Mouse (Mus musculus) liver, embryonic 16.5 days (tissue): ENCODE data around the gene Irgm1. TPM values are rescaled to one million over a fixed set of nuclear protein-coding genes. Genes with fewer than 3 reads are reported as not detected.
A peak's percentile ranks its signal among the peaks of the same experiment; 100 is the strongest.
"Not testable (repeated sequence)": the region's sequence is repeated elsewhere in the genome, so short reads cannot be mapped to it uniquely, and the experiment has no call there.

Experiments
- ATAC-seq: fragments of 200-750 bp; cut with Nextera tagmentation; 2 replicates; pipeline ENCODE4 v1.8.0; 2017; ENCODE audit warnings: low read depth, mild to moderate bottlenecking, moderate number of reproducible peaks, moderate library complexity
- H3K27ac ChIP-seq: fragments of 300-500 bp; sonication (generic); 2 replicates; pipeline ENCODE4 v1.5.1; 2014; ENCODE audit warnings: mild to moderate bottlenecking, low read length
- H3K27me3 ChIP-seq: fragments of 300-500 bp; sonication (generic); 2 replicates; pipeline ENCODE4 v1.6.1; 2014; ENCODE audit warnings: low read depth, low read length, mixed read lengths; ENCODE audit not compliant: control insufficient read depth, insufficient read depth
- H3K36me3 ChIP-seq: fragments of 300-500 bp; sonication (generic); 2 replicates; pipeline ENCODE4 v1.6.1; 2014; ENCODE audit warnings: mild to moderate bottlenecking; ENCODE audit not compliant: control insufficient read depth, insufficient read depth
- H3K4me1 ChIP-seq: fragments of 300-500 bp; sonication (generic); 2 replicates; pipeline ENCODE4 v1.6.1; 2014; ENCODE audit warnings: low read depth, low read length, mixed read lengths; ENCODE audit not compliant: control insufficient read depth
- H3K4me2 ChIP-seq: fragments of 300-500 bp; sonication (generic); 2 replicates; pipeline ENCODE4 v1.6.1; 2014; ENCODE audit warnings: low read depth, low read length, mixed read lengths
- H3K4me3 ChIP-seq: fragments of 300-500 bp; sonication (generic); 2 replicates; pipeline ENCODE4 v1.5.1; 2014; ENCODE audit warnings: low read depth, mild to moderate bottlenecking, low read length
- H3K9ac ChIP-seq: fragments of 300-500 bp; sonication (generic); 2 replicates; pipeline ENCODE4 v1.6.1; 2014; ENCODE audit warnings: low read depth, low read length
- H3K9me3 ChIP-seq: fragments of 300-500 bp; sonication (generic); replicated peaks from 2 replicates; pipeline ENCODE4 v1.6.1; 2016; ENCODE audit warnings: low read length; ENCODE audit not compliant: control insufficient read depth
- WGBS: fragments of 180-500 bp; shearing (Covaris S2); extraction: QIAGEN DNeasy Blood & Tissue Kit; methylation state at CpG from one replicate; pipeline ENCODE4 v1.1.7; 2014; ENCODE audit not compliant: insufficient replicate concordance; 5-methylcytosine and 5-hydroxymethylcytosine counted together
- polyA plus RNA-seq: library from polyadenylated mRNA; unstranded; fragments of >200 nt; fragmentation: Nextera tagmentation; extraction: Ambion mirVana; gene quantifications from 2 replicates; pipeline ENCODE4 v1.2.1, GENCODE M21; 2015

Gene Irgm1
- polyA plus RNA-seq: 18.9 and 20.6 TPM in 2 replicates

DNA sequence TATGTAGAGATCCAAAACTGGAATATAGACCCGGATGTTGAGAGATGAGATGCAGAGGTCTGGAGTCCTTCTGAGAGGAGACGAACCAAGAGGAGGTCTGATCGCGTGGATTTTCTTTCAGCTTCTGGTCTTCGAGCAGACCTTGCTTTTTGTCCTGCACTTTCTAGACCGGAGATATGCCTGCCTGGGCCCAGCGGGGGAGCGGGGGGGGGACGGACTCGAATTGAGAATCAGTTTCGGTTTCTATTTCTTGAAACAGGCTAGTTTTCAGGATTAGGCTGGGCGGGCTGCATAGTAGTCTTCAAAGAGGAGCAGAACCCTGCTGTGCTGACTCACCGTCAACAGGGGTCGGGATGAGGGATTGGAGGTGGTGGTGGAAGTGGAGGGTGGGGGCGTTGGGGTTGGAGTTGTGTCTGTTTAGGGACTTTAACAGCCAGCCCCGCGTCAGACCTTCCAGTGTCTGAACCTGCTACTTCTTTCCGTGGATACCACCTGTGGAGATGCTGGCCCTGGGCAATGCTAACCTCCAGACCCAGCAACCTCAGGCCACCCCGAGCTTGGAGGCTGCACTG is at the start of gene Irgm1:
Irgm1 (minus strand) TSS at position 483 of the 572 bp plus-strand sequence.
- H3K9ac ChIP-seq: peak within 1 kb of the TSS; percentile 79
- under 1% methylated on average over 19 of the region's 19 CpGs for WGBS
- H3K4me3 ChIP-seq: peak within 1 kb of the TSS; percentile 73
- peaks cover 52% of the 10 kb centered on the region for H3K4me1 ChIP-seq
- H3K27me3 ChIP-seq: no peaks in the 10 kb centered on the region
- H3K36me3 ChIP-seq: peaks cover 5% of the 10 kb centered on the region
- H3K27ac ChIP-seq: peak within 1 kb of the TSS; percentile 92
- ATAC-seq: peak; percentile 57
- no peaks in the 10 kb centered on the region for H3K9me3 ChIP-seq
- peak within 1 kb of the TSS; percentile 77 for H3K4me2 ChIP-seq

DNA sequence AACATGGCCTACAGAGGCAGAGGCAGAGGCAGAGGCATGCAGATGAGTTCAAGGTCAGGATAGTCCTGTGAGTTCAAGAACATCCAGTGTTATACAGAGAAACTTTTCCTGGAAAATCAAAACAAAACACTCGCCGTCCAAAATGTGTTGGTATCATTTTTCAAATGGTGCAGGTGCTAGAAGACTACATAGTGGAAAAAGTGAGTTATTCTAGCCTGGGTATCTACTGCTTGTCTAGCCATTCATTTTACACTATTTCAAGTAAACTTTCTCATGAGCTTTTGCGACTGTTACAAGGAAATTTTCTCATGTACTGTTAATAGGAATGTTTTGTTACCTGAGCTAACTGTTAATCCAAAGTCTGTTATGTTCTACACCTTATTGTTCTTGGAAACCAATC is 46.9 kb upstream of the Irgm1 start:
- no peaks in the 10 kb centered on the region for H3K9me3 ChIP-seq
- no peaks in the 10 kb centered on the region for H3K4me1 ChIP-seq
- 59% methylated on average over 3 of the region's 3 CpGs for WGBS
- H3K27ac ChIP-seq: no peak overlapping the region
- no peaks in the 10 kb centered on the region for H3K36me3 ChIP-seq
- no peak for ATAC-seq
- no peak overlapping the region for H3K4me3 ChIP-seq
- no peaks in the 10 kb centered on the region for H3K27me3 ChIP-seq
- no peak overlapping the region for H3K9ac ChIP-seq
- no peak overlapping the region for H3K4me2 ChIP-seq

DNA sequence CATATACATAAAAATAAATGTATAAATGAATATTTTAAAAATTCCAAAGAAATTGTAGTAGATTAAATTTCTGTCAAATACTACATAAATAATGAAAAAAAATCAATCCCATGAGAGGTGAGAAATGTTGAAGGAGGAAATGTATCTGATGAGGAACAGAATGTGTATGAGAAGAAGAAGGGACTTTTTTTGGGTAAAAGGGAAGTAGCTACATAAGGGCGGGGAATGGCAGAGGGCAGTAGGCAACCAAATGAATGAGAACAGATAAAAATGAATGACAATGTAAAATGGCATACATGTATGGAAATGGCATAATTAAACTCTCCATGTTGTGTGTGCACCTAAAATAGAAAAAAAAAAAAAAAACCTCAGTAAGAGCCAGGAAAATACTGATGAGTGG is 42.1 kb upstream of the Irgm1 start:
- WGBS: 49% methylated on average over 1 of the region's 1 CpGs
- Histone ChIP-seq H3K36me3 (no peaks in the 10 kb centered on the region), H3K9ac (no peak overlapping the region), H3K27me3 (no peaks in the 10 kb centered on the region), H3K27ac (no peak overlapping the region), H3K4me2 (no peak overlapping the region), H3K4me3 (no peak overlapping the region), H3K4me1 (no peaks in the 10 kb centered on the region), H3K9me3 (no peaks in the 10 kb centered on the region)
- ATAC-seq: no peak

DNA sequence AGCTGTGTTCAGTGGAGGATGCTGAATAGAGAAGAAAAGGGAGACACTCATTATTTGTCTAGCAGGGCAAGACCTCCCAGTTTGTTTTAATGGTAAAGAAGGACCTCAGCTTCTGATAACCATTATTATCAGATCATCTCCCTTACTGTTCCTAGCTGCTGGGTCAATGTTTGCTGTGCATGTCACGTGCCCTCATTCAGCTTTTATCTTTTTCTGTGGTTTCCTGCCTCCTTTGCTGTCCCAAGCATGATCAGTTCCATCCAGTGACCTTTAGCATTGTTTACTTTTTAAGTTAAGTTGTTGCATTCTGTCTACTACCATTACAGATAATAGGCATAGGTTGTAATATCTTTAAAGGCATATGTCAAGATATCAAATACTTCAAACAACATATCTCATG is 37.0 kb upstream of the Irgm1 start:
- H3K9me3 ChIP-seq: no peaks in the 10 kb centered on the region
- H3K4me1 ChIP-seq: no peaks in the 10 kb centered on the region; the same call in none of the 2 replicates
- H3K27me3 ChIP-seq: no peaks in the 10 kb centered on the region
- H3K4me3 ChIP-seq: no peak overlapping the region
- 4% methylated on average over 1 of the region's 1 CpGs for WGBS
- ATAC-seq: peak; percentile 43; the same call in 1 of the 2 replicates
- H3K9ac ChIP-seq: no peak overlapping the region
- no peak overlapping the region for H3K4me2 ChIP-seq
- H3K27ac ChIP-seq: no peak overlapping the region
- no peaks in the 10 kb centered on the region for H3K36me3 ChIP-seq

DNA sequence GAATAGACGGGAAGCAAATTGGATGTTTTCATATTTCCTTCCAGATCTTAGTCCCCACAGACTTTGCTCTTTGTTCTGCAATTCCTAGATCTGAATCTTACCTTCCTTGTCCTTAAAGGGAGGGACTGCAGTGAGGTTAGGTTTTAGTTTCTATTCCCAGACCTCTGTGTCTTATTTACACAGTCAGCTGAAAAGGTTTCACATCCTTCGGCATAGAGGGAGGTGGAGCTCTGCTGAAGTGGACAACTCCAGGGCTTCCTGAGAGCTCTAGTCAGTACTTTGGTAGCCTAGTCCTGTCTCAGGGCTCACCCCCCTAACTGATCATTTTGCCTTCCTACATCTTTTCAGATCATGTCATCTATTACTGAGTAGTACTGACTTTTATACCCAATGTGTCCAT is 30.5 kb upstream of the Irgm1 start, which contains the start of gene Gm5431:
Gm5431 (minus strand) TSS at position 194 of the 400 bp plus-strand sequence.
- WGBS: 47% methylated on average over 2 of the region's 2 CpGs
- H3K4me2 ChIP-seq: no peak within 1 kb of the TSS
- H3K36me3 ChIP-seq: no peaks in the 10 kb centered on the region
- no peaks in the 10 kb centered on the region for H3K4me1 ChIP-seq
- no peak for ATAC-seq
- no peak within 1 kb of the TSS for H3K4me3 ChIP-seq
- H3K27ac ChIP-seq: 0 out of 2 replicates have a peak within 1 kb of the TSS, but pooled peaks have one; percentile 14
- H3K9me3 ChIP-seq: no peaks in the 10 kb centered on the region
- no peaks in the 10 kb centered on the region for H3K27me3 ChIP-seq
- no peak within 1 kb of the TSS for H3K9ac ChIP-seq

DNA sequence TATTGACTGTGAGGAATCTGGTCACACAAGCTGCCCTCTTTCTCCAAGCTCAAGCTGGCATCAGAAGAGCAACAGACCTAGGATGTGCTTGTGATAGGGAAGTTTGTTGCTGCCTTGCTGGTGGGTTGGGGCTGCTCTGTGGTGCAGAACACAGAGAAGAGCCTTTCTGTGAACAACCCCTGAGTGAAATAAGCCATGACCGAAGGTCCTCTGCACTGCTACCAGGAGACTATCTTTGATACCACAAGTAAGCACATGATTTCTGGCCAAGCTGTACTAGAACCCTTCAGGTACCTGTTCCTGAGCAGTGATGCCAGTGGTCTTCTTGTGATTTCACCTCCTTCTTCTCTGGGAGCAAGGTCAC is 30.1 kb upstream of the Irgm1 start:
- H3K36me3 ChIP-seq, H3K4me1 ChIP-seq, H3K4me2 ChIP-seq, H3K27me3 ChIP-seq, ATAC-seq, H3K9ac ChIP-seq, H3K4me3 ChIP-seq, H3K9me3 ChIP-seq: not testable (repeated sequence)
- 57% methylated on average over 1 of the region's 1 CpGs for WGBS
- H3K27ac ChIP-seq: 0 out of 2 replicates have a peak overlapping the region, but pooled peaks have one; percentile 14

DNA sequence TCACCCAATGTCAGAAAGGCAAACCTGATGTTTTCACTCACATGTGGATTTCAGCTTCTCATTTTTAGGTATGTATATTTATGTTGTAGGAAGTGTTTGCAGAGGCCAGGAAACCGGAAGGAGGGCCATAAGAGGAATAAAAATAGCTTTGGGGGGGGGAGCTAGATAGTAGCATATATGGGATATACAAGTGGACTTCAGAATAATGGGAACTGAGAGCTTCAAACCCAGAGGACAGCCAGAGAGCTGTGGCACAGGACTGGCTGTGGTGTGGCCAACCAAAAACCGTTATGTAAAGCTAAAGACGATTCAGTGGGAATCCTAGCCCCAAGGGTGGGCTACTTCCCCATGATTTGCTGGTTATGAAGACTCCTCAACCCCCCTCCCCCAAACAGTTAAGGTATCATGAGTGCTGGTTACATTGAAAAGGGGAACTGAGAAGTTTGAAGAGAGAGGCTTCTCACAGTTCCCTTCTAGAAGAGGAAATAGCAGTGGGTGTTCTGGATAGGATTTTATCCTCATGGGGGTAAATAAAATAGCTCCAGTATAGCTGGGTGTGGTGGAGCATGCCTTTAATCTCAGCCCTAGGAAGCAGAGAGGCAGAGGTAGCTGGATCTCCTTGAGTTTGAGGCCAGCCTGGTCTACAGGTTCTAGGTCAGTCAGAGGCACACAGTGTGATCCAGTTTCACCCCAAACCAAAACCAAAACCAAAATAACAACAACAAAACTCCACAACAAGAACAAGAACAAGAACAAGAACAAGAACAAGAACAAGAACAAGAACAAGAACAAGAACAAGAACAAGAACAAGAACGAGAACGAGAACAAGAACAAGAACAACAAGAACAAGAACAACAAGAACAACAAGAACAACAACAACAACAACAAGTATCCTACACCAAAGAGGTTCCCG is 29.4 kb upstream of the Irgm1 start:
- not testable (repeated sequence) for H3K9ac ChIP-seq, H3K27me3 ChIP-seq, H3K27ac ChIP-seq, H3K4me3 ChIP-seq, H3K9me3 ChIP-seq, H3K36me3 ChIP-seq, ATAC-seq, H3K4me1 ChIP-seq, H3K4me2 ChIP-seq
- 34% methylated on average over 6 of the region's 6 CpGs for WGBS

DNA sequence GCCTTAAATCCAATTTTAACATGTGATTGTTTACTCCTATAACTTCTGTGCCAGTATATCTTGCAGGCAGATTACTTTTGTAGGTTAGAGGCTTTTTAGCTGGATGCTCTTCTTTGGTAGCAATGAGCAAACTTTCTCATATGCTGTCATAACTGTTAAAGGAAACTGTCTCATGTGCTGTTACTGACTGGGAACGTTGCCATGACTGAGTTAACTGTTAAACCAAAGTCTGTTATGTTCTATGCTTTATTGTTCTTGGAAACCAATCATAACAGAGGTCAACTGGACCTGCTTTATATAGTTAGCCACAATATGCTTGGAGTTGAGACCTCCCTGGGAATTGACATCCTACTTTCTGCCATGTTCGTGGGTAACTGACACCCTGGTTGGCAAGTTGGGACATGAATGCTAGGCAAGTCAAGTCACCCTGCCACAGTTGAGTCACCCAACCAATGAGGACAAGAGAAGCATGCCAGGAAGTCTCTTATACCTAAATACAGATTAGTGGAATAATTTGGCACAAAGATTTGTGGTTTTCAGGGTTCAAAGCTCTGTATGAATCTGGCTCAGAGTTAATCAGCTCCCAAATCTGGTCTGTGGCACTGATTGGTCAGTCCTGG is 27.4 kb upstream of the Irgm1 start:
- Histone ChIP-seq H3K9me3 (no peaks in the 10 kb centered on the region), H3K4me1 (no peaks in the 10 kb centered on the region), H3K36me3 (no peaks in the 10 kb centered on the region), H3K27me3 (no peaks in the 10 kb centered on the region), H3K4me3 (no peak overlapping the region), H3K9ac (no peak overlapping the region), H3K27ac (no peak overlapping the region), H3K4me2 (no peak overlapping the region)
- WGBS: 55% methylated on average over 2 of the region's 2 CpGs
- no peak for ATAC-seq

DNA sequence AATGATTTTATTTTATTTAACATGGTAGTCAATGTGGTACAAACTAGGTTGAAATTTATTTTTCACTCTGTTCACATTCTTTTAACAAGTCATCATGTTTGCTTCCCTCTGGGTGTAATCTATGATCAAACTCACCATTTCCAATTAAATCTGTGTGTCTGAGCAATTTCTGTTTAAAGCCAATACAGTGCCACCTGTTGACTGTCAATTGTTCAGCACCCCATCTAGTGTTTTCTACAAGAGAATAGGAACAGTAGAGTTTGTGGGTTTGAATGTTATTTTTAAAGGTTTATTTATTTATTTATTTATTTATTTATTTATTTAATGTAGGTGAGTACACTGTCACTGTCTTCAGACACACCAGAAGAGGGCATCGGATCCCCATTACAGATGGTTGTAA is 5.2 kb upstream of the Irgm1 start:
- Histone ChIP-seq H3K27me3 (no peaks in the 10 kb centered on the region), H3K4me2 (no peak overlapping the region), H3K4me1 (peaks cover 26% of the 10 kb centered on the region), H3K9ac (no peak overlapping the region), H3K4me3 (no peak overlapping the region), H3K27ac (no peak overlapping the region), H3K36me3 (no peaks in the 10 kb centered on the region), H3K9me3 (no peaks in the 10 kb centered on the region)
- no peak for ATAC-seq
- WGBS: 83% methylated on average over 1 of the region's 1 CpGs
